In genomic region chr7:81828681-81829378, GRCm38 (mm10) we compare ENCODE assay signal across 8 mouse cellular contexts. TPM values are rescaled to one million over a fixed set of nuclear protein-coding genes. Genes with fewer than 3 reads are reported as not detected.
DNase-seq lines count a peak whose midpoint lies in the region; ATAC-seq and TF ChIP-seq lines count a peak whose summit lies in the region.

No protein-coding gene starts in this region.

- no peaks in the 10 kb centered on the region for H3K9me3 ChIP-seq in E14TG2a.4 (ENCODE audit: low read length)
- H3K9me3 ChIP-seq in heart, embryonic 16.5 days (replicated peaks; ENCODE audit: control insufficient read depth, low read length): no peaks in the 10 kb centered on the region
- H3K9me3 ChIP-seq in lung, embryonic 14.5 days (ENCODE audit: low read depth, low read length): no peaks in the 10 kb centered on the region

- no peak for TF ChIP-seq CTCF in E14TG2a.4 (conservative IDR thresholded peaks at IDR 0.05; ENCODE audit: low read length)
- TF ChIP-seq CTCF in lung, embryonic 14.5 days (IDR thresholded peaks at IDR 0.05; ENCODE audit: low read depth): no peak

- peak; percentile 6 for DNase-seq in brain, embryonic 18.5 days (ENCODE audit: low read depth, low spot score)
- peak; percentile 28 to 69 for DNase-seq in kidney, postnatal 36 days
- peak; percentile 74 for DNase-seq in lung, embryonic 14.5 days
- peak; percentile 39 for DNase-seq in thymus, postnatal 0 days (ENCODE audit: low spot score)

- peak overlapping the region; percentile 88 for H3K4me2 ChIP-seq in heart, embryonic 16.5 days (ENCODE audit: low read depth, low read length)
- H3K4me2 ChIP-seq in lung, embryonic 14.5 days: peak overlapping the region; percentile 77

- 0 out of 2 replicates have a peak, but pooled peaks cover 2% of the 10 kb centered on the region for H3K27me3 ChIP-seq in E14TG2a.4 (ENCODE audit: insufficient read depth, low read length)
- H3K27me3 ChIP-seq in heart, embryonic 16.5 days (ENCODE audit: control insufficient read depth, insufficient read depth, low read length): no peaks in the 10 kb centered on the region
- H3K27me3 ChIP-seq in lung, embryonic 14.5 days (ENCODE audit: insufficient read depth, low read length): no peaks in the 10 kb centered on the region

- H3K36me3 ChIP-seq in E14TG2a.4 (ENCODE audit: insufficient read depth, low read length): peaks cover 10% of the 10 kb centered on the region; the same call in 1 of the 2 replicates
- no peaks in the 10 kb centered on the region for H3K36me3 ChIP-seq in heart, embryonic 16.5 days (ENCODE audit: control insufficient read depth, insufficient read depth)
- H3K36me3 ChIP-seq in lung, embryonic 14.5 days (ENCODE audit: insufficient read depth): no peaks in the 10 kb centered on the region

- H3K4me3 ChIP-seq in E14TG2a.4 (replicated peaks; ENCODE audit: low read length): peak overlapping the region; percentile 85
- peak overlapping the region; percentile 77 for H3K4me3 ChIP-seq in heart, embryonic 16.5 days (ENCODE audit: low read length)
- peak overlapping the region; percentile 69 for H3K4me3 ChIP-seq in lung, embryonic 14.5 days (ENCODE audit: low read depth, low read length)

- H3K27ac ChIP-seq in heart, embryonic 16.5 days (ENCODE audit: low read length): peak overlapping the region; percentile 97
- H3K27ac ChIP-seq in lung, embryonic 14.5 days (ENCODE audit: low read depth): peak overlapping the region; percentile 94

- under 1% methylated on average over 88 of the region's 91 CpGs for WGBS in heart, embryonic 16.5 days
- 1% methylated on average over 77 of the region's 91 CpGs for WGBS in lung, embryonic 14.5 days

- peaks cover 32% of the 10 kb centered on the region for H3K4me1 ChIP-seq in E14TG2a.4 (replicated peaks; ENCODE audit: low read depth, low read length)
- H3K4me1 ChIP-seq in heart, embryonic 16.5 days (ENCODE audit: control insufficient read depth, insufficient read depth, low read length): peaks cover 43% of the 10 kb centered on the region
- H3K4me1 ChIP-seq in lung, embryonic 14.5 days (ENCODE audit: insufficient read depth): peaks cover 11% of the 10 kb centered on the region

- ATAC-seq in erythroid progenitor cell, adult 5-6 weeks (replicated peaks; ENCODE audit: low FRiP score, poor library complexity, severe bottlenecking): peak; percentile 67
- peak; percentile 52 for ATAC-seq in heart, embryonic 16.5 days (replicated peaks; ENCODE audit: extremely low read depth, insufficient read depth, low FRiP score)
- ATAC-seq in lung, embryonic 14.5 days (ENCODE audit: insufficient read depth): peak; percentile 75
- peak; percentile 40 for ATAC-seq in neutrophil, adult 5-6 weeks (ENCODE audit: extremely low read depth, insufficient number of reproducible peaks, low FRiP score, poor library complexity, severe bottlenecking)

- H3K9ac ChIP-seq in heart, embryonic 16.5 days (ENCODE audit: low read length): peak overlapping the region; percentile 90
- H3K9ac ChIP-seq in lung, embryonic 14.5 days: peak overlapping the region; percentile 79

RNA-seq across cellular contexts. Expression of gene Btbd1, which starts 0.4 kb away (rescaled TPM):
- total RNA-seq in erythroid progenitor cell, adult 5-6 weeks (2015; ENCODE audit: low replicate concordance): 20.2 and 56.2 TPM in 2 replicates
- total RNA-seq in erythroid progenitor cell, adult 5-6 weeks (2017; ENCODE audit: low replicate concordance): 34.7 and 59.2 TPM in 2 replicates
- polyA plus RNA-seq in heart, embryonic 16.5 days (2015; fragmentation: Nextera tagmentation; extraction: Ambion mirVana): 86.7 and 87.0 TPM in 2 replicates
- polyA plus RNA-seq in lung, embryonic 14.5 days (2014; fragmentation: Nextera tagmentation; extraction: Ambion mirVana): 81.8 and 92.3 TPM in 2 replicates
- total RNA-seq in neutrophil, adult 5-6 weeks (2017): 115 and 116 TPM in 2 replicates
- 71.8 and 75.0 TPM in 2 replicates for polyA plus RNA-seq in thymus, postnatal 0 days (2015; fragmentation: Nextera tagmentation; extraction: Ambion mirVana)

RNA-seq across cellular contexts. Expression of gene Gm10160, which starts 26.8 kb away (rescaled TPM):
- total RNA-seq in erythroid progenitor cell, adult 5-6 weeks (2015; ENCODE audit: low replicate concordance): not detected in 2 replicates
- not detected in 2 replicates for total RNA-seq in erythroid progenitor cell, adult 5-6 weeks (2017; ENCODE audit: low replicate concordance)
- polyA plus RNA-seq in heart, embryonic 16.5 days (2015; fragmentation: Nextera tagmentation; extraction: Ambion mirVana): not detected in 2 replicates
- not detected in 2 replicates for polyA plus RNA-seq in lung, embryonic 14.5 days (2014; fragmentation: Nextera tagmentation; extraction: Ambion mirVana)
- not detected in 2 replicates for total RNA-seq in neutrophil, adult 5-6 weeks (2017)
- polyA plus RNA-seq in thymus, postnatal 0 days (2015; fragmentation: Nextera tagmentation; extraction: Ambion mirVana): not detected in 2 replicates

RNA-seq across cellular contexts. Expression of gene Tm6sf1, which starts 30.0 kb away (rescaled TPM):
- 36.8 and 51.1 TPM in 2 replicates for total RNA-seq in erythroid progenitor cell, adult 5-6 weeks (2015; ENCODE audit: low replicate concordance)
- 6.8 and 22.5 TPM in 2 replicates for total RNA-seq in erythroid progenitor cell, adult 5-6 weeks (2017; ENCODE audit: low replicate concordance)
- polyA plus RNA-seq in heart, embryonic 16.5 days (2015; fragmentation: Nextera tagmentation; extraction: Ambion mirVana): 35.6 and 44.4 TPM in 2 replicates
- 16.0 and 17.5 TPM in 2 replicates for polyA plus RNA-seq in lung, embryonic 14.5 days (2014; fragmentation: Nextera tagmentation; extraction: Ambion mirVana)
- 147 and 181 TPM in 2 replicates for total RNA-seq in neutrophil, adult 5-6 weeks (2017)
- 85.4 and 88.0 TPM in 2 replicates for polyA plus RNA-seq in thymus, postnatal 0 days (2015; fragmentation: Nextera tagmentation; extraction: Ambion mirVana)

RNA-seq across cellular contexts. Expression of gene 3110040N11Rik, which starts 39.6 kb away (rescaled TPM):
- total RNA-seq in erythroid progenitor cell, adult 5-6 weeks (2015; ENCODE audit: low replicate concordance): 5.0 TPM in 1 of 2 replicates, not detected in the other
- total RNA-seq in erythroid progenitor cell, adult 5-6 weeks (2017; ENCODE audit: low replicate concordance): 3.9 and 19.0 TPM in 2 replicates
- polyA plus RNA-seq in heart, embryonic 16.5 days (2015; fragmentation: Nextera tagmentation; extraction: Ambion mirVana): 35.6 and 42.4 TPM in 2 replicates
- polyA plus RNA-seq in lung, embryonic 14.5 days (2014; fragmentation: Nextera tagmentation; extraction: Ambion mirVana): 45.3 and 49.9 TPM in 2 replicates
- 30.3 and 42.7 TPM in 2 replicates for total RNA-seq in neutrophil, adult 5-6 weeks (2017)
- polyA plus RNA-seq in thymus, postnatal 0 days (2015; fragmentation: Nextera tagmentation; extraction: Ambion mirVana): 61.1 and 65.7 TPM in 2 replicates

Comparison
In these comparisons a context has a peak if more than half of its experiments do, and no peak if none do; other contexts are left out.
1. Peak in every context shown above with its lines: DNase-seq, ATAC-seq, H3K4me3 ChIP-seq and H3K27ac ChIP-seq.
2. DNase-seq: peak in every context shown above with its lines; median percentile 74 in lung, embryonic 14.5 days; 48 in kidney, postnatal 36 days; 39 in thymus, postnatal 0 days; 6 in brain, embryonic 18.5 days.